Comparison of ENCODE assay signal across 8 mouse cellular contexts in genomic region chr13:102905361-102905950, GRCm38 (mm10).
DNase-seq lines count a peak whose midpoint lies in the region; ATAC-seq and TF ChIP-seq lines count a peak whose summit lies in the region.

No protein-coding gene starts in this region.

- TF ChIP-seq CTCF in MEL (IDR thresholded peaks at IDR 0.05 in 2 of 3, conservative IDR thresholded peaks at IDR 0.05 in 1 of 3; ENCODE audit: control insufficient read depth in 1 of 3, insufficient read depth in 1 of 3, low read depth in 2 of 3, low read length in 3 of 3, poor library complexity in 1 of 3, severe bottlenecking in 1 of 3) = no peak

- peaks cover 0 to 5% of the 10 kb centered on the region in 2 experiments; a peak in 1 of 4 replicates for H3K4me1 ChIP-seq in MEL (ENCODE audit: control insufficient read depth in 1 of 2, insufficient read depth in 2 of 2, low read length in 2 of 2)
- H3K4me1 ChIP-seq in forebrain, embryonic 13.5 days = peaks cover 26% of the 10 kb centered on the region
- H3K4me1 ChIP-seq in limb, embryonic 11.5 days (ENCODE audit: control insufficient read depth, insufficient read depth, low read length) = peaks cover 4% of the 10 kb centered on the region
- H3K4me1 ChIP-seq in neural tube, embryonic 14.5 days (ENCODE audit: control insufficient read depth, insufficient read depth, low read length) = 0 out of 2 replicates have a peak, but pooled peaks cover 3% of the 10 kb centered on the region

- H3K4me3 ChIP-seq in MEL (ENCODE audit: control insufficient read depth in 1 of 2, insufficient read depth in 1 of 2, low read depth in 2 of 2, low read length in 2 of 2) = peak overlapping the region; percentile 87 to 93
- H3K4me3 ChIP-seq in forebrain, embryonic 13.5 days = peak overlapping the region; percentile 49
- H3K4me3 ChIP-seq in limb, embryonic 11.5 days (ENCODE audit: low read depth, low read length) = peak overlapping the region; percentile 59
- peak overlapping the region; percentile 38 for H3K4me3 ChIP-seq in neural tube, embryonic 14.5 days (ENCODE audit: low read depth, low read length)

- TF ChIP-seq RAD21 in MEL (IDR thresholded peaks at IDR 0.05; ENCODE audit: low read depth, low read length) = no peak

- TF ChIP-seq POLR2A in MEL (IDR thresholded peaks at IDR 0.05; ENCODE audit: control insufficient read depth in 1 of 2, insufficient read depth in 1 of 2, low read depth in 1 of 2, low read length in 2 of 2, poor library complexity in 1 of 2) = 0 out of 4 replicates have a peak, but pooled peaks of 1 of the 2 experiments have one; percentile 5

- H3K36me3 ChIP-seq in MEL (ENCODE audit: control insufficient read depth in 1 of 2, insufficient read depth in 2 of 2, low read length in 2 of 2) = peaks cover 0 to 8% of the 10 kb centered on the region in 2 experiments; a peak in 2 of 4 replicates
- H3K36me3 ChIP-seq in forebrain, embryonic 13.5 days (ENCODE audit: poor library complexity, severe bottlenecking) = no peaks in the 10 kb centered on the region
- no peaks in the 10 kb centered on the region for H3K36me3 ChIP-seq in limb, embryonic 11.5 days (ENCODE audit: control insufficient read depth, insufficient read depth, low read length)
- H3K36me3 ChIP-seq in neural tube, embryonic 14.5 days (ENCODE audit: control insufficient read depth, insufficient read depth, low read length) = no peaks in the 10 kb centered on the region

- WGBS in forebrain, embryonic 13.5 days = under 1% methylated on average over 16 of the region's 16 CpGs
- WGBS in limb, embryonic 11.5 days = 2% methylated on average over 16 of the region's 16 CpGs
- WGBS in neural tube, embryonic 14.5 days = under 1% methylated on average over 16 of the region's 16 CpGs

- no peaks in the 10 kb centered on the region for H3K27me3 ChIP-seq in MEL (ENCODE audit: control insufficient read depth in 1 of 2, insufficient read depth in 2 of 2, low read length in 2 of 2)
- H3K27me3 ChIP-seq in forebrain, embryonic 13.5 days = no peaks in the 10 kb centered on the region
- no peaks in the 10 kb centered on the region for H3K27me3 ChIP-seq in limb, embryonic 11.5 days (ENCODE audit: control insufficient read depth, insufficient read depth, low read length)
- no peaks in the 10 kb centered on the region for H3K27me3 ChIP-seq in neural tube, embryonic 14.5 days (ENCODE audit: control insufficient read depth, insufficient read depth, low read length)

- peaks cover 29% of the 10 kb centered on the region for H3K79me2 ChIP-seq in MEL (ENCODE audit: control insufficient read depth, insufficient read depth, low read length, poor library complexity)

- no peak for ATAC-seq in forebrain, embryonic 13.5 days
- ATAC-seq in limb, embryonic 11.5 days (ENCODE audit: insufficient number of reproducible peaks, low FRiP score, low TSS enrichment, low read depth) = no peak
- no peak for ATAC-seq in neural tube, embryonic 14.5 days (ENCODE audit: low read depth)
- no peak for ATAC-seq in CD4-positive, CD25-positive, alpha-beta regulatory T cell, adult 4 months

- DNase-seq in kidney, adult 18-20 months = peak; percentile 30
- no peak for DNase-seq in kidney, postnatal 14 days
- peak; percentile 46 for DNase-seq in MEL (ENCODE audit: low read depth, low spot score)
- peak; percentile 72 for DNase-seq in limb, embryonic 11.5 days (ENCODE audit: low spot score)
- DNase-seq in layer of hippocampus, adult 9-10 months (ENCODE audit: low spot score) = no peak

- TF ChIP-seq EP300 in MEL (IDR thresholded peaks at IDR 0.05; ENCODE audit: low read depth in 1 of 2, low read length in 2 of 2) = no peak

- H3K27ac ChIP-seq in MEL (ENCODE audit: control insufficient read depth, low read depth, low read length) = peak overlapping the region; percentile 91
- H3K27ac ChIP-seq in forebrain, embryonic 13.5 days = peak overlapping the region; percentile 79
- H3K27ac ChIP-seq in limb, embryonic 11.5 days (replicated peaks; ENCODE audit: low read depth, low read length) = no peak overlapping the region
- peak overlapping the region; percentile 40; the same call in 1 of the 2 replicates for H3K27ac ChIP-seq in neural tube, embryonic 14.5 days (ENCODE audit: low read depth, low read length)

- peak overlapping the region; percentile 74 for H3K4me2 ChIP-seq in forebrain, embryonic 13.5 days
- peak overlapping the region; percentile 73 for H3K4me2 ChIP-seq in limb, embryonic 11.5 days (ENCODE audit: low read depth, severe bottlenecking)
- H3K4me2 ChIP-seq in neural tube, embryonic 14.5 days (ENCODE audit: low read depth, low read length) = peak overlapping the region; percentile 68

- H3K9me3 ChIP-seq in MEL (replicated peaks; ENCODE audit: insufficient read depth, low read length) = no peaks in the 10 kb centered on the region
- no peaks in the 10 kb centered on the region for H3K9me3 ChIP-seq in forebrain, embryonic 13.5 days (replicated peaks)
- H3K9me3 ChIP-seq in limb, embryonic 11.5 days (ENCODE audit: control insufficient read depth, low read length) = no peaks in the 10 kb centered on the region
- H3K9me3 ChIP-seq in neural tube, embryonic 14.5 days (ENCODE audit: control insufficient read depth, low read length) = no peaks in the 10 kb centered on the region

- peak overlapping the region; percentile 84 for H3K9ac ChIP-seq in MEL (ENCODE audit: control insufficient read depth, low read depth, low read length, poor library complexity, severe bottlenecking)
- H3K9ac ChIP-seq in forebrain, embryonic 13.5 days = peak overlapping the region; percentile 65
- H3K9ac ChIP-seq in limb, embryonic 11.5 days (ENCODE audit: low read length) = peak overlapping the region; percentile 87
- H3K9ac ChIP-seq in neural tube, embryonic 14.5 days (replicated peaks; ENCODE audit: low read depth, low read length) = peak overlapping the region; percentile 39; the same call in 1 of the 2 replicates

TF ChIP-seq in MEL, 35 proteins besides CTCF, POLR2A, EP300 and RAD21:
- TF ChIP-seq ZMIZ1 (IDR thresholded peaks at IDR 0.05; ENCODE audit: low read depth, low read length) = no peak
- 0 out of 2 replicates have a peak, but pooled peaks have one; percentile 24 for TF ChIP-seq CHD1 (IDR thresholded peaks at IDR 0.05; ENCODE audit: low read depth, low read length)

Comparison
In these comparisons a context has a peak if more than half of its experiments do, and no peak if none do; other contexts are left out.
1. DNase-seq: peak in kidney, adult 18-20 months (single experiment), MEL (single experiment) and limb, embryonic 11.5 days (single experiment); none in kidney, postnatal 14 days (single experiment) and layer of hippocampus, adult 9-10 months (single experiment).
2. H3K4me3 ChIP-seq: peak in every context shown above with its lines; median percentile 90 in MEL; 59 in limb, embryonic 11.5 days; 49 in forebrain, embryonic 13.5 days; 38 in neural tube, embryonic 14.5 days.
3. Peak in every context shown above with its lines, with median percentiles within 50 percentile points of each other: H3K9ac ChIP-seq and H3K4me2 ChIP-seq.